Mouse (Mus musculus) myocyte (in vitro differentiated cells): Measurements from ENCODE around the gene Trim5. TPM values are rescaled to one million over a fixed set of nuclear protein-coding genes. Genes with fewer than 3 reads are reported as not detected.
"Not testable (repeated sequence)": the region's sequence is repeated elsewhere in the genome, so short reads cannot be mapped to it uniquely, and the experiment has no call there.

Source experiments
- H3K27me3 ChIP-seq: one replicate; pipeline ENCODE4 v1.6.1; 2011; ENCODE audit not compliant: control insufficient read depth, insufficient read depth, insufficient read length
- H3K36me3 ChIP-seq: one replicate; pipeline ENCODE4 v1.6.1; 2011; ENCODE audit not compliant: control insufficient read depth, insufficient read depth
- H3K4me2 ChIP-seq: one replicate; pipeline ENCODE4 v1.6.1; 2011; ENCODE audit warnings: low read depth, control low read depth
- H3K4me3 ChIP-seq: one replicate; pipeline ENCODE4 v1.5.1; 2011; ENCODE audit warnings: mild to moderate bottlenecking, control low read depth, moderate library complexity
- H3K79me2 ChIP-seq: one replicate; pipeline ENCODE4 v1.6.1; 2011; ENCODE audit not compliant: control insufficient read depth, insufficient read depth
- H3ac ChIP-seq: one replicate; pipeline ENCODE4 v1.6.1; 2011; ENCODE audit not compliant: control insufficient read depth, insufficient read length
- CEBPB ChIP-seq: IDR thresholded peaks from 2 replicates; pipeline ENCODE4 v1.6.1; 2011; ENCODE audit warnings: mild to moderate bottlenecking, moderate library complexity; ENCODE audit not compliant: poor library complexity, insufficient read depth, severe bottlenecking
- E2F4 ChIP-seq: IDR thresholded peaks from one replicate; pipeline ENCODE4 v1.6.1; 2011; ENCODE audit warnings: mild to moderate bottlenecking, control low read depth, moderate library complexity; ENCODE audit not compliant: insufficient read depth
- MAX ChIP-seq: IDR thresholded peaks from one replicate; pipeline ENCODE4 v1.6.1; 2011; ENCODE audit warnings: low read depth, mild to moderate bottlenecking, control low read depth
- MYOD1 ChIP-seq, 3 experiments: IDR thresholded peaks; one replicate each; pipeline ENCODE4 v1.6.1; 2011; ENCODE audit warnings: control low read depth in 2 of 3, low read depth in 2 of 3, mild to moderate bottlenecking in 2 of 3, moderate library complexity in 1 of 3; ENCODE audit not compliant: insufficient read length in 2 of 3, control insufficient read depth in 1 of 3
- MYOG ChIP-seq, 3 experiments: IDR thresholded peaks; one replicate each; pipeline ENCODE4 v1.6.1; 2011; ENCODE audit warnings: control low read depth in 2 of 3, low read depth in 2 of 3, mild to moderate bottlenecking in 2 of 3; ENCODE audit not compliant: insufficient read length in 2 of 3, control insufficient read depth in 1 of 3, insufficient read depth in 1 of 3
- POLR2A ChIP-seq: IDR thresholded peaks from one replicate; pipeline ENCODE4 v1.6.1; 2011; ENCODE audit warnings: low read depth, mild to moderate bottlenecking, control low read depth, moderate library complexity; ENCODE audit not compliant: insufficient read length
- POLR2AphosphoS2 ChIP-seq: IDR thresholded peaks from one replicate; pipeline ENCODE4 v1.6.1; 2011; ENCODE audit warnings: low read depth, control low read depth; ENCODE audit not compliant: insufficient read length
- REST ChIP-seq: IDR thresholded peaks from one replicate; pipeline ENCODE4 v1.6.1; 2011; ENCODE audit warnings: mild to moderate bottlenecking, control low read depth, moderate library complexity; ENCODE audit not compliant: insufficient read depth, insufficient read length
- SRF ChIP-seq: IDR thresholded peaks from one replicate; pipeline ENCODE4 v1.6.1; 2011; ENCODE audit warnings: low read depth; ENCODE audit not compliant: control insufficient read depth, insufficient read length
- TCF12 ChIP-seq: IDR thresholded peaks from one replicate; pipeline ENCODE4 v1.6.1; 2011; ENCODE audit warnings: mild to moderate bottlenecking, control low read depth; ENCODE audit not compliant: poor library complexity, insufficient read depth, severe bottlenecking
- TCF3 ChIP-seq: IDR thresholded peaks from one replicate; pipeline ENCODE4 v1.6.1; 2011; ENCODE audit warnings: low read depth, control low read depth; ENCODE audit not compliant: insufficient read length
- USF1 ChIP-seq: IDR thresholded peaks from one replicate; pipeline ENCODE4 v1.6.1; 2011; ENCODE audit warnings: low read depth, mild to moderate bottlenecking, control low read depth, moderate library complexity
- polyA plus RNA-seq: library from polyadenylated mRNA; unstranded; fragments of >200 nt; fragmentation: generic; extraction: Trizol; gene quantifications from one replicate; pipeline ENCODE4 v1.2.1, GENCODE M21; 2012; ENCODE audit warnings: missing spikeins

The Trim5 gene
- not detected for polyA plus RNA-seq

DNA sequence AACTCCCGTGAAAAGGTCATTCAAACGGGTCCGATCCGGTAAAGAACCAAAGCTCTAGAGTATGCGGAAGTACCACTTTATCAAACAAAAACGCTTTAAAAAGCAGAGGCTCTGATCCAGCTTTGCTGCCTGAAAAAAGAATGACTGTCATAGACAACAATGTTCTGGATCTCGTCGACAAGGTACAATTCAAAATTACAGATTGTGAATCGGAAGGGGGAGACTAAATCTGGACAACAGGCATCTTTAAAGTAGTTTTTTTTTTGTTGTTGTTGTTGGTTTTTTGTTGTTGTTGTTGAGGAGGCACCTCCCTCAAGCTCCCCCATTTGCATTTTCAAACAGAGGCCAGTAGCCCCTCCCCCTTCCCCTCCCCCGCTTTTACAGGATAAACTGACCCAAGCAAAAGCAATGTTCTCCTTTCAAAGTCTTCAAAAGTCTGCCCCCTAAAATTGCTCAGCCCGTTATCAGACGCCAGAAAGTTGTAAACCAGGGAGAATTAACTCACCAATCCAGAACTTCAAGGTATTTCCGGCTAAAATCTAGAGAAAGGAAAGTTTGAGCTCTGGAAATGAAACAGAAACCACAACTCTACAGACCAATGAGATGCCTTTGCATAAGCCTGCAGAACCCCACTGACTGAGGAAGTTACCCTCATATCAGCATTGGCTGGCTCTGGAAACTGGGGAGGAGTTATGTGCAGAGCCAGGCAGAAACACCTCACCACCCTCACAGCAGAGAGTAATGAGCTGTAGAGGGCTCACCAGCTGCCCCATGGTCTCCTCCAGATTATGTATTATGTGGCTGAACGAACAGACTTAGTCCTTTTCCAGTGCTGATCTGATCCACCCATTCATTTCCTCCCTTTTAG is at the start of gene Trim5:
TSS of gene Trim5 (minus strand) at position 519 of the 868 bp plus-strand sequence.
- not testable (repeated sequence) for H3K4me3 ChIP-seq

DNA sequence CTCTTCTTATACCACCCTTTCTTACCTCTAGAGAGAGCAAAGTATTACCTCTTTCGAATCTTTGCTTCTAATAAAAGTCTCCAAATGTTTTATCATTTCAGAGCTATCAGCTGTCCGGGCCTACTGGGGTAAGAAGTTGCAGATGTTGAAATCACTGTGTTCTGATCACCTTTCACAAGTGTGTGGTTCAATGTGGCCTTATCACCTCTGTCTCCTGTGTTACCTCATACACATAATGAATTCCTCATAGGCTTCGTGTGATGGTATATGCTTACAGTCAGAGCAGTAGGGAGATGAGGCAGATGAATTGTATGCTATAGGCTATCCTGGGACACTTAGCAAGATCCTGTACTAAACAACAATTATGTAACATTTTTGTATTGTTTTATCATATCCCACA is 47.7 kb upstream of the Trim5 start:
- H3ac ChIP-seq, H3K4me2 ChIP-seq, H3K4me3 ChIP-seq, H3K36me3 ChIP-seq, H3K27me3 ChIP-seq, H3K79me2 ChIP-seq: not testable (repeated sequence)

More for the DNA sequence above, at the start of gene Trim5:
- H3ac ChIP-seq, H3K4me2 ChIP-seq, H3K36me3 ChIP-seq, H3K79me2 ChIP-seq, H3K27me3 ChIP-seq: not testable (repeated sequence)

DNA sequence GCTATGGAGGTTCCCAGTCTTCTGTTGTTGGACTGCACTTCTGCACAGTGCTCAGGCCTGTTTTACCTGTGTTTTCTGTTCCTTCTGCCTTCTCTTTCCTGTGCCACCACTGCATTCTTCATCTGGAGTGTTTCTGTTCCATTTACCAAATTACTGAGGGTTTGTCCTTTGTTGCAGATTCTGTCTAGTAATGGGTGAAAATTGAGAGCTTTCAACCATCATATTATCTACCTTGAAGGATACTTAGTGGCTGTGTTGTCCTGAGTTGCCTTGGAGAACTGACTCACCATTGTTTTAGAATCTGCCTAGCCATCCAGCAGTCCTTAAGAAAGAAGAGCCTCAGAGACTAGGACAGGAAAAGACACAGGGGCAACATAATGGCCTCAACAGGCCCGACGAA is 41.3 kb upstream of the Trim5 start, which contains the start of gene Trim34b:
TSS of gene Trim34b (plus strand) at position 301 of the 400 bp plus-strand sequence.
- H3K4me3 ChIP-seq, H3K36me3 ChIP-seq, H3K4me2 ChIP-seq, H3K27me3 ChIP-seq, H3K79me2 ChIP-seq, H3ac ChIP-seq: not testable (repeated sequence)

DNA sequence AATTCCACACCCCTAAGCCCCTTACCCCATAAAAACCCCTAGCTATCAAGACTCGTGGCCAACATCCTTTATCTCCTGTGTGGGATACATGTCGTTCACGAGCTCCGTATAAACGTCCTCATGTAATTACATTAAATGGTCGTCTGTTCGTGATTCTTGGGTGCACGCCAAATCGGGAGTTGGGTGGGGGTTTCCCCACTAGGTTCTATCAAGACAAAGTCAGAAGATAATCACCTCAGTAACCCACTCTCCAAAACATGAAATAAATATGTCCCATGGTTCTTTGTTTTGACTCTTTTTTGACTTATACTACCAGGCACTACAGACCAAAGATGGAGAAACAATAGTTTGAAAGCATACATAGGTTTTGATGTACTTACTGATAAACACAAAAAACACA is 34.1 kb upstream of the Trim5 start:
- TF ChIP-seq TCF3 (no peak), POLR2AphosphoS2 (no peak), MYOD1 (IDR thresholded peaks at IDR 0.05; ENCODE audit: control insufficient read depth in 1 of 3, insufficient read length in 2 of 3, low read depth in 2 of 3) (no peak), USF1 (no peak), E2F4 (no peak), POLR2A (no peak), MYOG (IDR thresholded peaks at IDR 0.05; ENCODE audit: control insufficient read depth in 1 of 3, insufficient read depth in 1 of 3, insufficient read length in 2 of 3, low read depth in 2 of 3) (no peak), CEBPB (no peak), TCF12 (no peak), SRF (no peak), REST (no peak), MAX (no peak)
- no peaks in the 10 kb centered on the region for H3K36me3 ChIP-seq
- H3ac ChIP-seq, result no peak overlapping the region
- H3K4me3 ChIP-seq, result no peak overlapping the region
- H3K4me2 ChIP-seq, result no peak overlapping the region
- no peaks in the 10 kb centered on the region for H3K27me3 ChIP-seq
- H3K79me2 ChIP-seq, result no peaks in the 10 kb centered on the region

DNA sequence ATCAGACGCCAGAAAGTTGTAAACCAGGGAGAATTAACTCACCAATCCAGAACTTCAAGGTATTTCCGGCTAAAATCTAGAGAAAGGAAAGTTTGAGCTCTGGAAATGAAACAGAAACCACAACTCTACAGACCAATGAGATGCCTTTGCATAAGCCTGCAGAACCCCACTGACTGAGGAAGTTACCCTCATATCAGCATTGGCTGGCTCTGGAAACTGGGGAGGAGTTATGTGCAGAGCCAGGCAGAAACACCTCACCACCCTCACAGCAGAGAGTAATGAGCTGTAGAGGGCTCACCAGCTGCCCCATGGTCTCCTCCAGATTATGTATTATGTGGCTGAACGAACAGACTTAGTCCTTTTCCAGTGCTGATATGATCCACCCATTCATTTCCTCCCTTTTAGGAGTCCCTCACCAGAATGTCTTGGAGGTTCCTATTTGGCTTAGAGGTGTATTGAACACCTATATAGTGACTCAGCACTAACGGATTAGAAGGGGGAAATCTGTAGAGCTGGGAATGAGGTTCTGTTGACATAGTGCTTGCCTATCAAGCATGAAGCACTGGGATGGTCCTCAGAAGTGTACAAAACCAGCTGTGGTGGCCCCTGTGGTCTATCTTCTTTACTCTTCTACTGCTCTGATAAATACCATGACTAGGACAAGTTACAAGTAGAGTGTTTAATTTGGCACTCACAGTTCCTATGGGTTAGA is 27.6 kb upstream of the Trim5 start, which contains the start of gene Trim12a:
TSS of gene Trim12a (minus strand) at position 98 of the 712 bp plus-strand sequence.
- H3K36me3 ChIP-seq, H3ac ChIP-seq, H3K79me2 ChIP-seq, H3K4me2 ChIP-seq, H3K27me3 ChIP-seq, H3K4me3 ChIP-seq: not testable (repeated sequence)

DNA sequence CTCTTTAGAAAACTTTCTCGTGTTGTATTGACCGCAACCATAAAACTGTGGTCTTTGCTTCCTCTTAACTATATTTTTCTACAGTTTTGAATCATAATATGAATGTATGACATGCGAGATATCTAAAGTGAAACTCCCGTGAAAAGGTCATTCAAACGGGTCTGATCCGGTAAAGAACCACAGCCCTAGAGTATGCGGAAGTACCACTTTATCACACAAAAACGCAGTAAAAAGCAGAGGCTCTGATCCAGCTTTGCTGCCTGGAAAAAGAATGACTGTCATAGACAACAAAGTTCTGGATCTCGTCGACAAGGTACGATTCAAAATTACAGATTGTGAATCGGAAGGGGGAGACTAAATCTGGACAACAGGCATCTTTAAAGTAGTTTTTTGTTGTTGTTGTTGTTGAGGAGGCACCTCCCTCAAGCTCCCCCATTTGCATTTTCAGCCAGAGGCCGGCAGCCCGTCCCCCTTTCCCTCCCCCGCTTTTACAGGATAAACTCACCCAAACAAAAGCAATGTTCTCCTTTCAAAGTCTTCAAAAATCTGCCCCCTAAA is 27.0 kb upstream of the Trim5 start:
- no peaks in the 10 kb centered on the region for H3K79me2 ChIP-seq
- H3K27me3 ChIP-seq, result no peaks in the 10 kb centered on the region
- no peak overlapping the region for H3K4me2 ChIP-seq
- no peak overlapping the region for H3ac ChIP-seq
- no peak overlapping the region for H3K4me3 ChIP-seq
- H3K36me3 ChIP-seq, result no peaks in the 10 kb centered on the region
- no peak for TF ChIP-seq TCF12
- no peak for TF ChIP-seq TCF3
- no peak for TF ChIP-seq MYOD1 (IDR thresholded peaks at IDR 0.05; ENCODE audit: control insufficient read depth in 1 of 3, insufficient read length in 2 of 3, low read depth in 2 of 3)
- TF ChIP-seq POLR2A, result no peak
- no peak for TF ChIP-seq REST
- no peak for TF ChIP-seq E2F4
- TF ChIP-seq SRF, result no peak
- TF ChIP-seq USF1, result no peak
- TF ChIP-seq MAX, result no peak
- no peak for TF ChIP-seq MYOG (IDR thresholded peaks at IDR 0.05; ENCODE audit: control insufficient read depth in 1 of 3, insufficient read depth in 1 of 3, insufficient read length in 2 of 3, low read depth in 2 of 3)
- TF ChIP-seq CEBPB, result no peak
- TF ChIP-seq POLR2AphosphoS2, result no peak
